In genomic region chr4:129977256-129977655, GRCm38 (mm10) we compare ENCODE assay signal across 21 mouse cellular contexts. TPM values are rescaled to one million over a fixed set of nuclear protein-coding genes. Genes with fewer than 3 reads are reported as not detected.
DNase-seq lines count a peak whose midpoint lies in the region.
"Had no signal": no experiment of that assay in that cellular context is flagged by ENCODE, and none has a peak within 500 bp of the region (broad histone marks: within the 10 kb centered on the region; RNA-seq: fewer than 3 reads in every experiment).

No protein-coding gene starts in this region.

- peak; percentile 66 to 87 for DNase-seq in adrenal gland, adult (ENCODE audit: inconsistent age in 2 of 2, low spot score in 1 of 2)
- DNase-seq in adrenal gland, postnatal 4 days (ENCODE audit: low spot score in 2 of 2): no peak
- peak; percentile 63 for DNase-seq in R1 (ENCODE audit: low read depth, low spot score)
- DNase-seq in adrenal gland, postnatal 14 days: peak; percentile 77
- DNase-seq in thymus, postnatal 14 days: peak; percentile 48
- DNase-seq in left cerebral cortex, postnatal 10 days (ENCODE audit: extremely low spot score in 1 of 2, low spot score in 2 of 2): no peak
- DNase-seq in ovary, postnatal 36 days (ENCODE audit: low spot score): no peak
- DNase-seq in kidney, adult 9 months: no peak
- DNase-seq: cerebellum, adult 11 months; cerebellum, postnatal 10 days; forebrain, postnatal 0 days; gastrocnemius, postnatal 10 days; heart, postnatal 10 days; kidney, adult 2 months; kidney, postnatal 10 days; layer of hippocampus, postnatal 36 days; liver, embryonic 13.5 days; lung, adult 18-20 months; lung, postnatal 10 days had no signal

- intact Hi-C loops in left cerebral cortex, postnatal 10 days (cut with DNase I): no loop called here

RNA-seq across cellular contexts. Expression of gene Adgrb2, which starts 7.4 kb away (rescaled TPM):
- total RNA-seq in adrenal gland, postnatal 4 days (2021): 10 to 100 TPM; 41.2 to 43.1 TPM
- 16.0 and 17.3 TPM in 2 replicates for total RNA-seq in adrenal gland, postnatal 14 days (2021)
- total RNA-seq in left cerebral cortex, postnatal 10 days (2021): 100 to 1,000 TPM; 295 to 296 TPM

RNA-seq across cellular contexts. Expression of gene Spocd1, which starts 48.2 kb away (rescaled TPM):
- total RNA-seq in adrenal gland, postnatal 4 days (2021): under 1 TPM; 0.62 to 0.64 TPM
- total RNA-seq in adrenal gland, postnatal 14 days (2021): 0.19 and 0.30 TPM in 2 replicates
- under 1 TPM in 1 of 2 experiments, not detected in 1; 0.24 TPM for total RNA-seq in left cerebral cortex, postnatal 10 days (2021)
- total RNA-seq: forebrain, postnatal 0 days; gastrocnemius, postnatal 10 days; hematopoietic stem cell, adult 5-6 weeks; MEL had no signal

Comparison
In these comparisons a context has a peak if more than half of its experiments do, and no peak if none do; other contexts are left out.
1. DNase-seq: peak in adrenal gland, adult (2 of 2), R1 (single experiment), adrenal gland, postnatal 14 days (single experiment) and thymus, postnatal 14 days (single experiment); none in adrenal gland, postnatal 4 days (0 of 2), left cerebral cortex, postnatal 10 days (0 of 2), ovary, postnatal 36 days (single experiment) and kidney, adult 9 months (single experiment).
2. RNA of gene Adgrb2, which starts 7.4 kb away (total RNA-seq): 295 to 296 TPM in left cerebral cortex, postnatal 10 days; 41.2 to 43.1 TPM in adrenal gland, postnatal 4 days and 16.0 to 17.3 TPM in adrenal gland, postnatal 14 days; every median in the first group is over 4 times any median in the second.